Mouse (Mus musculus): ENCODE measurements at regions not wholly inside any gene's neighbourhood (a gene's known extent, or its start where the extent isn't known, plus 50 kb on each side); places are given as distances from the start of the nearest gene placed in this dataset.

DNA sequence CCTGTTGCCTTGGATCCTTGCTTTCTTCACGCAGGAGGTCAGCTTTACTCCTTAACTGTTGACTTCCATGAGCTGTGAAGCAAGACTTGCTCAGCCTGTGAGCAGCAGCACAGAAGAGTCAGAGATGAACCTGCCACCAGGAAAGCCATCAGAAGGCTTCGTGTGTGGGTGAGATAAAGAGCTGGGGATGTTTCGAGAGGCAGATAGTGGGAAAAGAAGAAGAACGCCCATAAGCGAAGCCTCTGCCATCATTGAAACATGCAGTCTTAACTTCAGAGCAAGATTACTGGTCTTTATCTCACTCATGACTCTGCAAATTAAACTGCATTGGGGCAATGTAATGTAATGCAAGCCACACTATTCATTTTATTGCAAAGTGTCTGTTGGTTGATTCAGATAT, 167.4 kb upstream of the Prickle1 start:
- no peaks in the 10 kb centered on the region for H3K4me1 ChIP-seq (replicated peaks; ENCODE audit: control insufficient read depth, insufficient read depth, low read length)
- TF ChIP-seq CTCF (IDR thresholded peaks at IDR 0.05; ENCODE audit: borderline replicate concordance, control insufficient read depth, extremely low read depth, insufficient read depth, low read length, poor library complexity) (no peak), POLR2A (IDR thresholded peaks at IDR 0.05; ENCODE audit: control insufficient read depth, extremely low read depth, insufficient read depth, low read length, poor library complexity) (no peak)
- DNase-seq, result no peak
- no peaks in the 10 kb centered on the region for H3K36me3 ChIP-seq (ENCODE audit: control insufficient read depth, insufficient read depth, low read length)
- H3K27ac ChIP-seq (ENCODE audit: control insufficient read depth, insufficient read depth, low read length), result no peak overlapping the region
- no peak overlapping the region for H3K4me3 ChIP-seq (ENCODE audit: control insufficient read depth, insufficient read depth, low read length)
- 96% methylated on average over 5 of the region's 5 CpGs for WGBS
- H3K27me3 ChIP-seq (ENCODE audit: control insufficient read depth, insufficient read depth, low read length), result no peaks in the 10 kb centered on the region

- TF ChIP-seq CTCF (IDR thresholded peaks at IDR 0.05; ENCODE audit: borderline replicate concordance, control insufficient read depth, extremely low read depth, insufficient read depth, low read length, poor library complexity), result no peak
- TF ChIP-seq POLR2A (IDR thresholded peaks at IDR 0.05; ENCODE audit: control insufficient read depth, extremely low read depth, insufficient read depth, low read length, poor library complexity), result no peak
- H3K4me3 ChIP-seq (ENCODE audit: control insufficient read depth, insufficient read depth, low read length), result no peak overlapping the region
- no peak overlapping the region for H3K27ac ChIP-seq (ENCODE audit: control insufficient read depth, insufficient read depth, low read length)
- H3K36me3 ChIP-seq (ENCODE audit: control insufficient read depth, insufficient read depth, low read length), result no peaks in the 10 kb centered on the region
- no peak for DNase-seq
- no peaks in the 10 kb centered on the region for H3K27me3 ChIP-seq (ENCODE audit: control insufficient read depth, insufficient read depth, low read length)
- no peaks in the 10 kb centered on the region for H3K4me1 ChIP-seq (replicated peaks; ENCODE audit: control insufficient read depth, insufficient read depth, low read length)
- 88% methylated on average over 8 of the region's 8 CpGs for WGBS
These were observed 162.6 kb upstream of the Prickle1 start for GRCm38 (mm10) chr15:93758204-93758836.

- DNase-seq, result no peak
- no peaks in the 10 kb centered on the region for H3K36me3 ChIP-seq (ENCODE audit: control insufficient read depth, insufficient read depth, low read length)
- TF ChIP-seq POLR2A (IDR thresholded peaks at IDR 0.05; ENCODE audit: control insufficient read depth, extremely low read depth, insufficient read depth, low read length, poor library complexity) (no peak), CTCF (IDR thresholded peaks at IDR 0.05; ENCODE audit: borderline replicate concordance, control insufficient read depth, extremely low read depth, insufficient read depth, low read length, poor library complexity) (no peak)
- H3K4me3 ChIP-seq (ENCODE audit: control insufficient read depth, insufficient read depth, low read length), result no peak overlapping the region
- 86% methylated on average over 5 of the region's 5 CpGs for WGBS
- peaks cover 4% of the 10 kb centered on the region; the same call in 1 of the 2 replicates for H3K4me1 ChIP-seq (replicated peaks; ENCODE audit: control insufficient read depth, insufficient read depth, low read length)
- no peak overlapping the region for H3K27ac ChIP-seq (ENCODE audit: control insufficient read depth, insufficient read depth, low read length)
- no peaks in the 10 kb centered on the region for H3K27me3 ChIP-seq (ENCODE audit: control insufficient read depth, insufficient read depth, low read length)
These were observed 160.3 kb upstream of the Prickle1 start for GRCm38 (mm10) chr15:93755989-93756388.

DNA sequence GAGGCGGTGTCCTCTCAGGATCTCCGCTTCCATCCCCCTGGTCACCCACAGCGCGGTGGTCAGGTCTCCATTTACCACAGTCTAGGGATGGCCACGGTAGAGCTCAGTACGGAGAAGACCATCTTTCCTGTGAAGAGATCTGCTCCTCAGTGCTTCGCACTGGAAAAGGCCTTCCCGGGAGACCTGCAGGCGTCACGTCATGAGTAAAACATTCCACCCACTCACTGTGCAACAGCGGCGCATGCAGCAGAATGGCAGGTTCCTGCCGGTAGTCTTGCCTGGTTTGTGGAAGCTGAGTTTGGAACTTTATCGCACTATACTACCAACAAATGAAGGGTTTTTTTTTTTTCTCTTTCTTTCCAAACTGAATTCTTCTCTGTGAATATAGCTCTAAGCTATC, 156.1 kb upstream of the Prickle1 start:
- H3K4me1 ChIP-seq (replicated peaks; ENCODE audit: control insufficient read depth, insufficient read depth, low read length), result peaks cover 7% of the 10 kb centered on the region
- 88% methylated on average over 14 of the region's 14 CpGs for WGBS
- no peaks in the 10 kb centered on the region for H3K36me3 ChIP-seq (ENCODE audit: control insufficient read depth, insufficient read depth, low read length)
- TF ChIP-seq POLR2A (IDR thresholded peaks at IDR 0.05; ENCODE audit: control insufficient read depth, extremely low read depth, insufficient read depth, low read length, poor library complexity), result no peak
- no peak for TF ChIP-seq CTCF (IDR thresholded peaks at IDR 0.05; ENCODE audit: borderline replicate concordance, control insufficient read depth, extremely low read depth, insufficient read depth, low read length, poor library complexity)
- H3K4me3 ChIP-seq (ENCODE audit: control insufficient read depth, insufficient read depth, low read length), result no peak overlapping the region
- DNase-seq, result no peak
- no peak overlapping the region for H3K27ac ChIP-seq (ENCODE audit: control insufficient read depth, insufficient read depth, low read length)
- H3K27me3 ChIP-seq (ENCODE audit: control insufficient read depth, insufficient read depth, low read length), result no peaks in the 10 kb centered on the region

DNA sequence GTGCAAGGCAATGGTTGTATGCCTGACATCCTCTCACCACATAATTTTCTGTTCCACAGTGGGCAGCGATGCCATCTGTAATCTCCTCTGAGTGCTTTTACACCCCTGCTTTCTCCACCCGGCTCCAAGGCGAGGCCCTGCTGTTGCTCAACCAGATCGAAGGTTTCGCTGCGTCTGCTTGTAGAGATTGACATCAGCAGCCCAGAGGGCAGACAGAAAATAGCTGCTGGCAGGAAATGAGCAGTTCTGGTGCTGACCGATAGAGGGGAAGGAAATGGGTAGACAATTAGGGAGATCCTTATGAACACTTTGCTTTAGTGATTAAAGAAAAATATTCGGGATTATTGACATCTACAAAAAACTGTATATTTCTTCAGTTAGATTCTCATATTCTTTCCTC, 155.3 kb upstream of the Prickle1 start:
- Histone ChIP-seq H3K27ac (ENCODE audit: control insufficient read depth, insufficient read depth, low read length) (no peak overlapping the region), H3K4me3 (ENCODE audit: control insufficient read depth, insufficient read depth, low read length) (no peak overlapping the region), H3K4me1 (replicated peaks; ENCODE audit: control insufficient read depth, insufficient read depth, low read length) (peaks cover 7% of the 10 kb centered on the region), H3K27me3 (ENCODE audit: control insufficient read depth, insufficient read depth, low read length) (no peaks in the 10 kb centered on the region), H3K36me3 (ENCODE audit: control insufficient read depth, insufficient read depth, low read length) (no peaks in the 10 kb centered on the region)
- 3% methylated on average over 8 of the region's 8 CpGs for WGBS
- peak; percentile 43 for DNase-seq
- TF ChIP-seq POLR2A (IDR thresholded peaks at IDR 0.05; ENCODE audit: control insufficient read depth, extremely low read depth, insufficient read depth, low read length, poor library complexity) (no peak), CTCF (IDR thresholded peaks at IDR 0.05; ENCODE audit: borderline replicate concordance, control insufficient read depth, extremely low read depth, insufficient read depth, low read length, poor library complexity) (no peak)

- no peaks in the 10 kb centered on the region for H3K27me3 ChIP-seq (ENCODE audit: control insufficient read depth, insufficient read depth, low read length)
- no peak overlapping the region for H3K27ac ChIP-seq (ENCODE audit: control insufficient read depth, insufficient read depth, low read length)
- no peaks in the 10 kb centered on the region for H3K4me1 ChIP-seq (replicated peaks; ENCODE audit: control insufficient read depth, insufficient read depth, low read length)
- no peak for DNase-seq
- H3K4me3 ChIP-seq (ENCODE audit: control insufficient read depth, insufficient read depth, low read length), result no peak overlapping the region
- TF ChIP-seq POLR2A (IDR thresholded peaks at IDR 0.05; ENCODE audit: control insufficient read depth, extremely low read depth, insufficient read depth, low read length, poor library complexity) (no peak), CTCF (IDR thresholded peaks at IDR 0.05; ENCODE audit: borderline replicate concordance, control insufficient read depth, extremely low read depth, insufficient read depth, low read length, poor library complexity) (no peak)
- H3K36me3 ChIP-seq (ENCODE audit: control insufficient read depth, insufficient read depth, low read length), result no peaks in the 10 kb centered on the region
- WGBS, result 67% methylated on average over 12 of the region's 12 CpGs
These were observed 148.7 kb upstream of the Prickle1 start for GRCm38 (mm10) chr15:93744191-93744945.
